Mouse (Mus musculus): ENCODE data around the gene Plcl2.

Gene Plcl2

GRCm38 (mm10) chr17:50499091-50499790 is 10.0 kb upstream of the Plcl2 start:
- in situ Hi-C loops (cut with MboI; ENCODE audit: low sequenced_read_pairs) = no loop called here

GRCm38 (mm10) chr17:50500806-50501205 is 8.4 kb upstream of the Plcl2 start:
- in situ Hi-C loops (cut with MboI; ENCODE audit: low sequenced_read_pairs) = no loop called here

DNA sequence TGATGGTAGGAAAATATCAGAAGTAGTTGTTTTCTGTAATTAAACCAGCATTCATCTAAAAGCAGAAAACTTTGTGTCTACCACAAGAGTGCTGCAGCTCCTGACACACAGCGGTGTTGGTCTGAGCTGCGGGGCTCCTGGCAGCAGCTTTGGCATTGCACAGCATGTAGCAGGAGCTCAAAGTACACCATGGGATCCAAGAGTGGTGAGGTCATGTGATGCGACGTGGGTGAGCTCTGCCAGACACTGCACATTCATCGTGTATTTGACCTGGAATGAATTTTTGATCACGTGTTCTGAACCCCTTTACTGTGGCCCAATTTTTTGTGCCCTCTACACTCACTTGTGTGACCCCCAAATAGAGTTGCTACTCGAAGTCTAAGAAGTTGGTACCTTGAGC is 6.1 kb upstream of the Plcl2 start:
- in situ Hi-C loops (cut with MboI; ENCODE audit: low sequenced_read_pairs) = no loop called here

DNA sequence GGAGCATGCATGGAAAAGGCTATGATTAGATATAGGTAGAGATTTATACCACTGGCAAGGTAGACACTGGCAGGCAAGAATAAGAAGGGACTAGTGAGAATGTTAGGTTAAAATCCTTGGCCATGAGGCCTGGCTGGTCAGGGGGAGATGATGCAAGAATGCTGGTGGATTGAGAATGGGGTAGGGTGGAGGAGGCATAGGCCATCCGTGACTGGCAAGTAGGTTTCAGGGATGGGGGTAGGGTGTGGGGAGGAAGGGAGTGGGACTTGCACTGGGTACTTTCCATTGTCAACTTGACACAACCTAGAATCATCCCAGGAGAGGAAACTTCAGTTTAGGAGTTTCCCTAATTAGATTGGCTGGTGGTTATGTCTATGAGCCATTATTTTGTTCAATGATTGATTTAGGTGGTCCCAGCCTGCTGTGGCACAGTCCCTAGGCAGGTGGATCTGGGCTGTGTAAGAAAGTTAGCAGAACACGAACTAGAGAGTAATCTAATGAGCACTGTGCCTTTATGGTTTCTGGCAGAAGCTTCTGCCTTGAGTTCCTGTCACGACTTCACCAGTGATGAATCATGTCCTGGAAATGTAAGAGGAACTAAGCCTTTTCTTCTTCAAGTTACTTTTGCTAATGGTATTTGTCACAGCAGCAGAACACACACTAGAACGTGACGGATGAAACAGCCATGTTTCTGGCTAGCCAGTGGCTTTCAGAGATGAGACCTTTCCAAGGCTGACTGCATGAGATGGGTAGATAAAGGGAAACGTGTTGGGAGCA is 4.9 kb upstream of the Plcl2 start:
- in situ Hi-C loops (cut with MboI; ENCODE audit: low sequenced_read_pairs) = no loop called here

- in situ Hi-C loops (cut with MboI; ENCODE audit: low sequenced_read_pairs) = no loop called here
Observed at GRCm38 (mm10) chr17:50505910-50506634, 3.1 kb upstream of the Plcl2 start.

- in situ Hi-C loops (cut with MboI; ENCODE audit: low sequenced_read_pairs) = no loop called here
Observed at GRCm38 (mm10) chr17:50506861-50507321, 2.3 kb upstream of the Plcl2 start.

- in situ Hi-C loops (cut with MboI; ENCODE audit: low sequenced_read_pairs) = no loop called here
Observed at GRCm38 (mm10) chr17:50508055-50508774, 988 bp upstream of the Plcl2 start.

GRCm38 (mm10) chr17:50508775-50509250 is 390 bp upstream of the Plcl2 start:
- in situ Hi-C loops (cut with MboI; ENCODE audit: low sequenced_read_pairs) = no loop called here

GRCm38 (mm10) chr17:50510279-50510678 is 1.1 kb downstream of the Plcl2 start:
- in situ Hi-C loops (cut with MboI; ENCODE audit: low sequenced_read_pairs) = no loop called here

- in situ Hi-C loops (cut with MboI; ENCODE audit: low sequenced_read_pairs) = no loop called here
Observed at GRCm38 (mm10) chr17:50510741-50511140, 1.5 kb downstream of the Plcl2 start.

DNA sequence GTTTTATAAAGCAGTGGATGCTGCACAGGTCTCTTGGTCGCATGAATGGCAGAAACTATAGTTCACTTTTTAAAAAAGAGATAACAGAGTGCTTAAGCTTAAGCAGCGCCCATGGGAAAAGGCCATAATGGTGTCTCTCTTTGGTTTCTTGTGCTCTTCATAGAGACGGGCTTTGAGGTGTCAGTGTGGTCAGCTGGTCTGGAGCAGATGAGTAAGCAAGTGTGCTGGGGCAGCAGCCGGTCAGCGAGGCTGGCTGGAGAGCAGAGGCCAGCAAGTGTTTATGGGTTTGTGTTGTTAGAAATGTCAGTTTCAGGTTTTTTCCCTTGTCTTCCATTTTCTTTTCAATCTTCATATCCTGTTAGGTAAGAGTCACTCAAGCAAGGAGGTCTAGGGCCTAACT is 3.0 kb downstream of the Plcl2 start:
- in situ Hi-C loops (cut with MboI; ENCODE audit: low sequenced_read_pairs) = no loop called here

GRCm38 (mm10) chr17:50512841-50513240 is 3.6 kb downstream of the Plcl2 start:
- in situ Hi-C loops (cut with MboI; ENCODE audit: low sequenced_read_pairs) = no loop called here

GRCm38 (mm10) chr17:50513376-50513775 is 4.2 kb downstream of the Plcl2 start:
- in situ Hi-C loops (cut with MboI; ENCODE audit: low sequenced_read_pairs) = no loop called here

DNA sequence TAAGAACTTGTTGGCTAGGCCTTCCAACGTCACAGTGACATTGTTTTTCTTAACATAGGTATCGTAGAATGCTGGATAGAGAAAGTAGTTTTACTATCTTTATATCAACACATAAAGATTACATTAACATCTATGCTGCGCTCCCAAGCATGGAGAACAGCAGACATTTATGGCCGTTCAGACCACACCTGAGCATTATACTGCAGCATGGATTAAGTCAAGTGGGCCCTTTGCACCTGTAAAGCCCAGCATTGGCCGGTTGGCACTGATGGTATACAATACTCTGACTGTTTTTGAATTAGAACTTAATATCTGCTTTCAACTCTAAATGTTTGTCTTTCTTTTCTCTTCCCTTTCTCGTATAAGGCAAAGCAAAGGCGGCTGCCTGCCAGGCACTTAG is 4.8 kb downstream of the Plcl2 start:
- in situ Hi-C loops (cut with MboI; ENCODE audit: low sequenced_read_pairs) = no loop called here

DNA sequence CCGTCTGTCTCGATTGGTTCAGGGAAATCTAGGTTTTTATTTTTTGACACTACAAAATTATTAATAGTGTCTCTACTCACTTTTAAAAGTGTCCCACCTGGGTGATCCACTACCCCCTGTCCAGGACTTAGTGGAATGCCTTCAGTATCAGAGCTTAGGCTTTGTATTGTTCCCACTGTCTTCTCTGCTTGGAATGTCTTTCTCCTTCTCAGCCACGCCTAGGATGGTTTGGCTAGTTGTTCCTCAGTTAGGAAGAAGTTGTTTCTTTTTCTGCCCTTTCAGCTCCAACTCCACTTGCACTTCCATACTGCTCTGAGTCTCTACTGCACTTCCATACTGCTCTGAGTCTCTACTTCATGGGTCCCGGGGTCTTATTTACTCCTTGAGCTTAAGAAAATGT is 6.7 kb downstream of the Plcl2 start:
- in situ Hi-C loops (cut with MboI; ENCODE audit: low sequenced_read_pairs) = no loop called here

DNA sequence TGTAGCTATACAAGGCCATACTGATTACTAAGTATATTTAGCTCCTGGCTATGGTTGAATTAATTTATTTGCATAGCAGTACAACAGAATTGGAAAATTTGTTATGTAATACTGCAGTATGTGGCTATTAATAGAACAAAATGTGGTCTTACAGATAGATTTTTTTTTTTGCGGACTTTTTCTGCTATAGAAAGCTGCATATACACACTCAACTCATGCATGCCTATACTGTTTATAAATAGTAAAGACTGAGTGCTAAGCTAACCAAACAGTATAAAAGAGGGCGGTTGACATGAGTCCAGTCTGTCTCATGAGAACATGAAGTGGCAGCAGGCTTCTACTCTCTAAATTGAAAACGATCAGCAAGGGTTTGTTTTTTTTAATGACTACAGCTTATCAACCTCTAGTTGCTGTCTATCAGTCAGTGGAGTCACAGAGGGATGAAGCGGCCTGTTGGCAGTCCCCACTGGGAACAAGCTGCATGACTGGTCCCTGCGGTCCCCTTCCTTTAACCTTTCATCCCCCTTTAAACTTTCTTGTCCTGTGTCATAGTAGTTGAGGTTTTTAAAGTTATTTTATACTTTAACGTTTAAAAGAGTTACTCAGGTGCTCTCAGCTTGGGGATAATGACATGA is 8.7 kb downstream of the Plcl2 start:
- in situ Hi-C loops (cut with MboI; ENCODE audit: low sequenced_read_pairs) = no loop called here

DNA sequence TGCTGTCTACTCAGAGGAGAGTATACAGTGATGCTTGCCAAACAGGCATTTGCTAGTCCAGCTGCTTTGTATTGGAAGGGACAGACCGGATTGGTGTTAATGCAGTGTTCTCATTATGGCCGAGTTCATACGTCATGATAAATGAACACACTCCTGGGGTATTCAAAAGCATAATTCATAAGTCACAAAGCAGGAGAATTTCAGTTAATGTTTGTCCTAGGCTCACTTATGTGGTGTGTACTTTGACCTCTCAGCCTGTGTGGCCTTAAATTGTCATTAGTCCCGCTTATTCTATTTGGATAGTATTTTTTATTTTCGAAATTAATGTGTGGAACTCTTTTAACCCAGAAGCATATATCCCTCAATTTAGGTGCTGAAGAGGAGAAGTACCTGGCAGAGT is 10.4 kb downstream of the Plcl2 start:
- in situ Hi-C loops (cut with MboI; ENCODE audit: low sequenced_read_pairs) = no loop called here

DNA sequence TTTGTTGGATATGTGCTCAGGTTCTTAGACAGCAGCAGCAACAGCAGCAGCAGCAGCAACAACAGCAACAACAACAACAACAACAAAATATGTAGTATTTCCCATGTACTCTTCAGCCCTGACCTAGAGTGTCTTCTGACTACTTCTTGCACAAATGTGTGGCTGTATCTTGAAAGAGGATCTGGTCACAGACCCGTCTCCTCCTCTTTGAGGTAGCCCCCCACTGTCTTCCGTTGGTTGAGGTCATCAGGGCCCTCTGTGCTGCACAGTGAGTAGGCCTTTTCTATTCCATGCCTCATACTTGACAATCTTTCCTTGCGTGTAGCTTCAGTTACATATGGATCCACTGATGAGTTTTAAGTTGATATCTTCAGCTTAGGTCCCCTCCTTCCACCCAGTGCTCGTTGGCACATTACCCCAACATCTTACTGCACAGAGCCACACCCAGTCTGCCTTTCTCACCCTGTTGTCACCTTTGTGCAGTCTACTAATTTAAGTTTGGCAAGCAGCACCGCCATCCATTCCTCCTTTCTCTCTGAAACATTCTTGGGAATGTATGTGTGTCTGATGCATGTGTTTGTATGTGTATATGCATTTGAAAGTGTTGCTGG is 13.4 kb downstream of the Plcl2 start:
- in situ Hi-C loops (cut with MboI; ENCODE audit: low sequenced_read_pairs) = no loop called here

- in situ Hi-C loops (cut with MboI; ENCODE audit: low sequenced_read_pairs) = no loop called here
Observed at GRCm38 (mm10) chr17:50524970-50525369, 15.8 kb downstream of the Plcl2 start.

- in situ Hi-C loops (cut with MboI; ENCODE audit: low sequenced_read_pairs) = no loop called here
Observed at GRCm38 (mm10) chr17:50525821-50526220, 16.6 kb downstream of the Plcl2 start.

Measured in CH12F3 (cell line).